Mouse (Mus musculus) forebrain, postnatal 0 days (tissue): ENCODE data around the gene Tex33. TPM values are rescaled to one million over a fixed set of nuclear protein-coding genes. Genes with fewer than 3 reads are reported as not detected.

ENCODE experiments used
- ATAC-seq: fragments of 200-750 bp; cut with Nextera tagmentation; 2 replicates; pipeline ENCODE4 v1.8.0; 2017; ENCODE audit warnings: mild to moderate bottlenecking, moderate library complexity
- DNase-seq: peaks from one replicate; pipeline ENCODE4 v3.0.0-alpha.2; 2015
- H3K27ac ChIP-seq: fragments of 300-500 bp; sonication (generic); 2 replicates; pipeline ENCODE4 v1.5.1; 2014; ENCODE audit warnings: low read depth, mild to moderate bottlenecking, antibody characterized with exemption, low read length, moderate library complexity, mixed read lengths
- H3K27me3 ChIP-seq: fragments of 300-500 bp; sonication (generic); 2 replicates; pipeline ENCODE4 v1.6.1; 2014; ENCODE audit warnings: mild to moderate bottlenecking, low read length, mixed read lengths; ENCODE audit not compliant: insufficient read depth
- H3K36me3 ChIP-seq: fragments of 300-500 bp; sonication (generic); 2 replicates; pipeline ENCODE4 v1.6.1; 2014; ENCODE audit warnings: mild to moderate bottlenecking, moderate library complexity; ENCODE audit not compliant: insufficient read depth
- H3K4me1 ChIP-seq: fragments of 300-500 bp; sonication (generic); 2 replicates; pipeline ENCODE4 v1.6.1; 2014; ENCODE audit warnings: antibody characterized with exemption; ENCODE audit not compliant: insufficient read depth
- H3K4me2 ChIP-seq: fragments of 300-500 bp; sonication (generic); 2 replicates; pipeline ENCODE4 v1.6.1; 2014; ENCODE audit warnings: low read depth, mild to moderate bottlenecking, moderate library complexity
- H3K4me3 ChIP-seq: fragments of 300-500 bp; sonication (generic); 2 replicates; pipeline ENCODE4 v1.5.1; 2014; ENCODE audit warnings: low read depth, low read length, mixed read lengths
- H3K9ac ChIP-seq: fragments of 300-500 bp; sonication (generic); 2 replicates; pipeline ENCODE4 v1.6.1; 2014; ENCODE audit warnings: mild to moderate bottlenecking
- H3K9me3 ChIP-seq: fragments of 300-500 bp; sonication (generic); 2 replicates; pipeline ENCODE4 v1.6.1; 2016; ENCODE audit warnings: low read length
- CTCF ChIP-seq: sonication (generic); IDR thresholded peaks from 2 replicates; pipeline ENCODE4 v1.5.1; 2016; ENCODE audit warnings: antibody characterized with exemption, control low read depth, low read depth
- WGBS: fragments of 180-500 bp; shearing (Covaris S2); extraction: QIAGEN DNeasy Blood & Tissue Kit; methylation state at CpG from one replicate; pipeline ENCODE4 v1.1.7; 2014; 5-methylcytosine and 5-hydroxymethylcytosine counted together
- polyA plus RNA-seq: library from polyadenylated mRNA; unstranded; fragments of >200 nt; fragmentation: Nextera tagmentation; extraction: Ambion mirVana; gene quantifications from 2 replicates; pipeline ENCODE4 v1.2.1, GENCODE M21; 2015
- total RNA-seq: library from RNA; depleted of rRNA; stranded (reverse); fragments of >200 nt; gene quantifications from 2 replicates; pipeline ENCODE4 v1.2.3, GENCODE M21; 2014

Gene Tex33
- total and polyA plus RNA-seq, 2 experiments from 2014 or later: not detected

DNA sequence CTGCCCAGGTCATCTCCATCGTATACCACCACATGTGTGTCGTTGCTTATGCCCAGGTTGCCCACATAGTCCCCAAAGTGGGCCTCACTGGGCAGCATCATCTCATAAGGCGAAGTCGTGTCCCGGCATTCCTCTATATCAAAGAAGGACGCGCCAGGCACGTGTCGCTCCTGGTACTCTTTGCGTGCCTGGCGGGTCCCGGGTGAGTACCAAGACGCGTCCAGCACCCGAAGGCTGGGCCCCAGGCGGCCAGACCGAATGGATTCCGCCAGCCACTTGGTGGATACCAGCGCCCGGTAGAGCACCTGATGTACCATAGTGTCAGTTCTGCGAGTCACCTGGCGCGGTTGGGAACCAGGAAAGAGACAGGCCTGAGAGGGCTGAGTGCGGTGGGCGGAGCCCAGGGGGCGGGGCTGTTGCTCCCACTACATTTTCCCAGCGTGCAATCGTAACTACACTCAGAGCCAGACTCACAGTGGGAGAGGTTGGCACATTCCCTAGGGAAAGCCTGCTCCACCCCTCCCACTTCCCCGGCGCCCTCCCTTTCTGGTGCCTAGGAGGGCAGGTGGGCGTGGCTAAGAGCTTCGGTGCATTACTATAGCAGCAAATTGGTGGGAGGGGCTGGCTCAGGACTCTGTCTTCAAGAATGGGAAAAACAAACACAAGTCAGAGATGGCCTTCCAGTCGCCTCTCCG is 10.0 kb upstream of the Tex33 start, which contains the start of gene Tst:
Gene Tst, minus strand, starts transcription at position 391 of the 695 bp plus-strand sequence.
- peak within 1 kb of the TSS; percentile 68 for H3K4me3 ChIP-seq
- ATAC-seq: peak; percentile 78
- H3K27ac ChIP-seq: peak within 1 kb of the TSS; percentile 94
- peaks cover 6% of the 10 kb centered on the region; the same call in 1 of the 2 replicates for H3K27me3 ChIP-seq
- WGBS: under 1% methylated on average over 34 of the region's 34 CpGs
- peaks cover 3% of the 10 kb centered on the region; the same call in 1 of the 2 replicates for H3K36me3 ChIP-seq
- H3K4me1 ChIP-seq: peaks cover 14% of the 10 kb centered on the region; the same call in 1 of the 2 replicates
- no peak for TF ChIP-seq CTCF
- no peaks in the 10 kb centered on the region for H3K9me3 ChIP-seq
- DNase-seq: peak; percentile 92
- peak within 1 kb of the TSS; percentile 72 for H3K9ac ChIP-seq
- peak within 1 kb of the TSS; percentile 86 for H3K4me2 ChIP-seq

- DNase-seq: no peak
- 51% methylated on average over 11 of the region's 11 CpGs for WGBS
- H3K9ac ChIP-seq: peak overlapping the region; percentile 72
Measured at GRCm38 (mm10) chr15:78405098-78405497, 9.4 kb upstream of the Tex33 start.

DNA sequence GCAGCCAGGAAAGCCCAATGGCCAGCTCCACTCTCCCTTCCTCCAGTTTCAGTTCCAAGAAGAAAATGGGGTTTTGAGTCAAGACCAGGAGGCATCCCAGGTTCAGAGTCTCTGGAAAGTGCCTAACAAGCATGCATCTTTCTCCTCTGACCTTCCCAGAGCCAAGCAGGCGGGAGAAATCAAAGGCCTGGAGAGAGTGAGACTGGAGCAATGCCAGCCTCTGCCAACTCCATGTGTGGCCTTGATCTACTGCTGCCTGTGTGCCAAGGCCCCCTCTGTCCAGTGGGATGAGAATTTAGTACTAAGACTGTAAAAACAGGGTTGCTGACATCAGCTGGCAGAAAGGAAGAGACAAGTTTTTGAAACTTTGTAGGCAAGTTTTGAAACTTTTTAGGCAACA is 8.2 kb upstream of the Tex33 start:
- WGBS: 35% methylated on average over 1 of the region's 1 CpGs
- peaks cover 2% of the 10 kb centered on the region; the same call in 1 of the 2 replicates for H3K27me3 ChIP-seq
- peaks cover 14% of the 10 kb centered on the region; the same call in 1 of the 2 replicates for H3K4me1 ChIP-seq
- DNase-seq (peak; percentile 60), ATAC-seq (no peak)
- 0 out of 2 replicates have a peak, but pooled peaks cover 4% of the 10 kb centered on the region for H3K36me3 ChIP-seq
- peak overlapping the region; percentile 54 for H3K27ac ChIP-seq
- H3K4me3 ChIP-seq: no peak overlapping the region
- no peaks in the 10 kb centered on the region for H3K9me3 ChIP-seq
- no peak overlapping the region for H3K9ac ChIP-seq
- TF ChIP-seq CTCF: no peak
- H3K4me2 ChIP-seq: no peak overlapping the region

More at GRCm38 (mm10) chr15:78405098-78405497, 9.4 kb upstream of the Tex33 start:
- Histone ChIP-seq H3K4me2 (peak overlapping the region; percentile 86), H3K4me3 (peak overlapping the region; percentile 68), H3K36me3 (no peaks in the 10 kb centered on the region), H3K4me1 (peaks cover 14% of the 10 kb centered on the region; the same call in 1 of the 2 replicates), H3K27ac (peak overlapping the region; percentile 94; the same call in 1 of the 2 replicates), H3K27me3 (peaks cover 6% of the 10 kb centered on the region; the same call in 1 of the 2 replicates), H3K9me3 (no peaks in the 10 kb centered on the region)
- no peak for TF ChIP-seq CTCF
- ATAC-seq: no peak

- TF ChIP-seq CTCF: no peak
- no peak for DNase-seq
- no peak overlapping the region for H3K9ac ChIP-seq
- no peak overlapping the region for H3K4me3 ChIP-seq
- H3K9me3 ChIP-seq: no peaks in the 10 kb centered on the region
- peak overlapping the region; percentile 54 for H3K27ac ChIP-seq
- no peaks in the 10 kb centered on the region for H3K27me3 ChIP-seq
- no peak for ATAC-seq
- H3K36me3 ChIP-seq: 0 out of 2 replicates have a peak, but pooled peaks cover 4% of the 10 kb centered on the region
- peaks cover 14% of the 10 kb centered on the region; the same call in 1 of the 2 replicates for H3K4me1 ChIP-seq
- WGBS: 41% methylated on average over 3 of the region's 3 CpGs
- no peak overlapping the region for H3K4me2 ChIP-seq
Measured at GRCm38 (mm10) chr15:78403301-78403741, 7.6 kb upstream of the Tex33 start.

DNA sequence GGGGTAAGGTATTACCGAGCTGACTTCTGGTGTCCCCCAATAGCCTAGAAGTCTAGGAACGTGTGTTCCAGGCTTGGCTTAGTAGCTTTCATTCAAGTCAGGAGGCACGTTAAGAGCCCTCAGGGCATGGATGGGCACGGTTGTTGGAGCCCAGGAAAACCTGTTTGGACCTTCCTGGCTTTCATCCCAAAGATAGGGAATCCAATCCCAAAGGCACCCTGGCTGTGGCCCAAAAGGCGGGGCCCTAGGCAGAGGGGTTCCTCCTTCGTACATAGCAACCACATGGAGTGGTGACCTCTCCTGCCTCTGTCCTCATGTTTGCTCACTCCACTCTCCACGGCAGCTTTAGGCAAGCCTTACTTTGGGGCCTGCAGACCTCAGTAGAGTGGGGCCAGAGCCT is 6.7 kb upstream of the Tex33 start:
- ATAC-seq: no peak
- H3K4me2 ChIP-seq: no peak overlapping the region
- H3K9ac ChIP-seq: no peak overlapping the region

DNA sequence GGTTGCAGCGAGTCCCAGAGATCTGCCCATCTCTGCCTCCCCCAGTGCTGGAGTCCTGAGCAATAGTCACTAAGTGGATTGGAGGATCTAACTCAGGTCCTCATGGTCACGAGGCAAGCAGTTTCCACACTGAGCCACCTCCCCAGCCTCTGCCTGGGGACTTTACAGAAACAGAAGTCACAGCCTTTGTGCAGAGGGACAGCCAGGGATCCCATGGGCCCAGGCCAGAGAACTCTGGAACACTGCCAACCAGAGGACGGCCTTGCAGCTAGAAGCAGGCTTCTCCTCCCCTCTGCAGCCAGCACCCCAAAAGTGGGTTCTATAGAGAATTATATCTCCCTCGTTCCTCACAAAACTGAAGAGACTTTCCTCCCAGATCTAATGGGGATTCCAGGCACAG is 6.2 kb upstream of the Tex33 start:
- DNase-seq (no peak), ATAC-seq (no peak)
- 0 out of 2 replicates have a peak, but pooled peaks cover 4% of the 10 kb centered on the region for H3K36me3 ChIP-seq
- peaks cover 7% of the 10 kb centered on the region; the same call in 1 of the 2 replicates for H3K4me1 ChIP-seq
- no peak overlapping the region for H3K4me2 ChIP-seq
- no peaks in the 10 kb centered on the region for H3K27me3 ChIP-seq
- TF ChIP-seq CTCF: no peak
- no peaks in the 10 kb centered on the region for H3K9me3 ChIP-seq
- no peak overlapping the region for H3K4me3 ChIP-seq
- H3K9ac ChIP-seq: no peak overlapping the region
- 42% methylated on average over 4 of the region's 4 CpGs for WGBS
- H3K27ac ChIP-seq: no peak overlapping the region

More for the DNA sequence above, 6.7 kb upstream of the Tex33 start:
- Histone ChIP-seq H3K4me1 (peaks cover 11% of the 10 kb centered on the region; the same call in 1 of the 2 replicates), H3K4me3 (no peak overlapping the region), H3K9me3 (no peaks in the 10 kb centered on the region), H3K36me3 (0 out of 2 replicates have a peak, but pooled peaks cover 4% of the 10 kb centered on the region), H3K27me3 (no peaks in the 10 kb centered on the region), H3K27ac (no peak overlapping the region)
- TF ChIP-seq CTCF: no peak
- WGBS: 65% methylated on average over 7 of the region's 7 CpGs
- no peak for DNase-seq

GRCm38 (mm10) chr15:78401345-78401744 is 5.6 kb upstream of the Tex33 start:
- WGBS: 74% methylated on average over 6 of the region's 6 CpGs
- H3K4me3 ChIP-seq: no peak overlapping the region
- peaks cover 7% of the 10 kb centered on the region; the same call in 1 of the 2 replicates for H3K4me1 ChIP-seq
- no peak overlapping the region for H3K4me2 ChIP-seq
- no peak overlapping the region for H3K9ac ChIP-seq
- H3K36me3 ChIP-seq: 0 out of 2 replicates have a peak, but pooled peaks cover 4% of the 10 kb centered on the region
- TF ChIP-seq CTCF: no peak
- H3K27me3 ChIP-seq: no peaks in the 10 kb centered on the region
- DNase-seq (no peak), ATAC-seq (no peak)
- H3K9me3 ChIP-seq: no peaks in the 10 kb centered on the region
- no peak overlapping the region for H3K27ac ChIP-seq
